Mouse (Mus musculus): ENCODE data around the gene Pgpep1.

The Pgpep1 gene

DNA sequence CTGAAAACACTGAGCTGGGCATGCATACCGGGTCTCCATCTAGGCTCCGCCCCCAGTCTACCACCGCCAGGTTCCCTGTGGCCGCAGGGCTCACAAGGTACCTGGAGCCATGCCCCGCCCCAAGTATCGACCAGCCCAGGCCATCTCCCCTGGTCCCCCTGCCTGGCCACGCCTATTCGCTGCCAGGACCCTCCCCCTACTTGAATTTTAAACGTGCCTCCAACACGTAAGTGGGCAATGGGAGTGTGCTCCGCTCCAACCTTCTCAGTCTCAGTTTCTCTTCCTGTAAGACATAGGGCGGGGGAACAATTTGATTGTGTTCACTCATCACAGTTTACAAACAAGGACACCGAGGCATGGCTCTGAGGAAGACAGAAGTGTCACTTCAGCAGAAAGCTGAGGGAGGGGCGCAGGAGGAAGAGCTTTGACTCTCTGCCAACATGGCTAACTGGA lies at the start of gene Pgpep1:
Gene Pgpep1, minus strand, starts transcription at position 116 of the 453 bp plus-strand sequence.
- DNase-seq: peak; percentile 66 to 84

DNA sequence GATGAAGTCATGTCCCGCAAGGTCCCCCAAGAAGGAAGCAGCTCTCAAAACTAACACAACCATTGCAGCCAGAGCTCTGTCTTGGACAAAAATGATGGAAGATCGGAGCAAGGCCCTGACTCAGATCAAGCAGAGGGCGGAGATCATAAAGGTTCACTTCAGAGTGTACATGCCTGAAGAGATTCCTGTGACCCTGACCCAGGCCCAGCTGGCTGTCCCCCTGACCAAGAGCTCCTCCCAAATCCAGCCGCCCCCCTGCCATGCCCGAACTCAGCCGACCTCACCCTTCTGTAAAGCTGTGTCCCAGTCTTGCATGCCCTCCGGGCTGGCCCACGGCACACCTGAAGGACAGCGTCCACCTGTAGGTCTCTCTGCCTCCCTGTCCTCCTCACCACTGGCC lies 49.6 kb upstream of the Pgpep1 start:
- DNase-seq: no peak

DNA sequence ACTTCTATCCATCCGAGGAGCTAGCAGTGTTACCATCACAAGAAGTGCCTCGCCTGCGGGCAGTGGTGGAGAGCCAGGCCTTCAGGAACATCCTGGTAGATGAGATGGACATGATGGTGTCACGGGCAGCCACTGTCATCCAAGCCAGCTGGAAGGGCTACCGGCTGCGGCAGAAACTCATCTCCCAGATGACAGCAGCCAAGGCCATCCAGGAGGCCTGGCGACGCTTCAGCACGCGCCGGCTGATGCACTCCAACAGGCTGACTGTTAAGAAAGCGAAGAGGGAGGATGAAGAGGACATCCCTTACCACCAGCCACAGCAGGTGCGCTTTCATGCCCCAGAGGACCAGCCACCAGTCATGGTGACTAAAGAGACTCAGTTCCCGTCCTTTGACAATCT lies 48.1 kb upstream of the Pgpep1 start:
- no peak for DNase-seq

DNA sequence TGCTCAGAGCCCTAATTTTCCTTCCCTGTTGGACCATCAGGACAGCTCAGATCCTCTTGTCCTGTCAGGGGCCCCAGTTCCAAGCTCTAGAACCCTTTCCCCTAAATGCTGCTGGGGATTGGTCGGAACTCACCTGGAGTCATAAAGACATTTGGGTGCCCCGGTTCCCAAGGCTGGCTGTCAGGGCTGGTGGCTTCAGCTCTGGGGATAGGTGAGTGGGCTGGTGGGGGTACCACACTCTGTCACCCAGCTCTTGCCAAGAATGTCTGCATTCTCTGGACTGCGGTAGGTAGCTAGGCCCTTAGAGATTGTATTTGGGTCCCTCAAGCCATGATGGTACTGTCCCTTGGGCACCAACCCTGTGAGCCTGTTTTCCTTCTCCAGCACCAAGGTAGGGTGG lies 43.1 kb upstream of the Pgpep1 start, which contains the start of gene Iqcn:
Gene Iqcn, plus strand, starts transcription at position 171 of the 400 bp plus-strand sequence.
- no peak for DNase-seq

DNA sequence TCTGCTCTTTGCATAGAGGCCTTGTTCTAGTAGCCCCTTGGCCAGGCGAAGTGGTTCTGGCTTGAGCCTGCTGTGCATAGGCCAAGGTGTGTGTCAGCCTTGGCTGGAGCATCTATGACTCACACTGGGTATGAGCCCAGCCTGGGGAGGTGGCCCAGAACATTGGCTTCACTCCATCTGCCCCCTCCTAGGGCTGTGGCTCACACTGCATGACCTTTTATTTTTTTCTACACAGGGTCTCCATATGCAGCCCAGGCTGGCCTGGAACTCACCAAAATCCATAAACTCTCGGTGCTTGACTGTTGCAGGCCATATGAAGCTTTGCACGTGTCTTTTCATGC lies 42.6 kb upstream of the Pgpep1 start:
- DNase-seq: no peak

DNA sequence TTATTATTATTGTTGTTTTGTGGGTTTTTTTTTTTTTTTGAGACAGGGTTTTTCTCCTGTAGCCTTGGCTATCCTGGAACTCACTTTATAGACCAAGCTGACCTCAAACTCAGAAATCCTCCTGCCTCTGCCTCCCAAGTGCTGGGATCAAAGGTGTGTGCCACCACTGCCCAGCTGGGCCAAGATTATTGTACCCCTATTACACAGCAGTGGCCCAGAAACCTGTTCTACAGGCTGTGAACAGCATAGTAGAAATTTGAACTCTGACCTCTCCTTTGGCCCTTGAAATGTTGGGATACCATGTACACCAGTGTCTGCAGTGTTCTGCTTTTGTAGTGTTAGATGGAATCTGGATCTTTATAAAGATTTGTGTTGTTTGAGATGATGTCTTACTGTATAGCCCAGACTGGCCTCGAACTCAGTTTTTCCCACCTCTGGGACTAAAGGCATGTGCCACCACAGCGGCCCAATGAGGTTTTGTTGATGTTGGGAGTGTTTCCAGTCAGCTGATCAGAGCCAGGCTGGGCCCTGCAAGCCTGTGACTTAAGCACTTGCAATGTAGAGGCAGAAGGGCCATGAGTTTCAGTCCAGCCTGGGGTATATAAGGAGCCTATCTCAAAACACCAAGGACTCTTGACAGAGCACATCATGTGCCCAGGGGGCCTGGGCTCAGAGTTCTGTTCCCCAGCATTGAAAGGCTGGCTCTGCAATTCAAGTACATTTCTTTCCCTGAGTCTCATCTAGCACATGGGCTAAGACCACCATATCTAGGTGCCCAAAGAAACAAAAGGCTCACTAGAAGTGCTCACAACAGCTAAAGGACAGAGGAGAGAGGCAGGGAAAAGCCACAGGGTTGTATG lies 42.0 kb upstream of the Pgpep1 start:
- no peak for DNase-seq

DNA sequence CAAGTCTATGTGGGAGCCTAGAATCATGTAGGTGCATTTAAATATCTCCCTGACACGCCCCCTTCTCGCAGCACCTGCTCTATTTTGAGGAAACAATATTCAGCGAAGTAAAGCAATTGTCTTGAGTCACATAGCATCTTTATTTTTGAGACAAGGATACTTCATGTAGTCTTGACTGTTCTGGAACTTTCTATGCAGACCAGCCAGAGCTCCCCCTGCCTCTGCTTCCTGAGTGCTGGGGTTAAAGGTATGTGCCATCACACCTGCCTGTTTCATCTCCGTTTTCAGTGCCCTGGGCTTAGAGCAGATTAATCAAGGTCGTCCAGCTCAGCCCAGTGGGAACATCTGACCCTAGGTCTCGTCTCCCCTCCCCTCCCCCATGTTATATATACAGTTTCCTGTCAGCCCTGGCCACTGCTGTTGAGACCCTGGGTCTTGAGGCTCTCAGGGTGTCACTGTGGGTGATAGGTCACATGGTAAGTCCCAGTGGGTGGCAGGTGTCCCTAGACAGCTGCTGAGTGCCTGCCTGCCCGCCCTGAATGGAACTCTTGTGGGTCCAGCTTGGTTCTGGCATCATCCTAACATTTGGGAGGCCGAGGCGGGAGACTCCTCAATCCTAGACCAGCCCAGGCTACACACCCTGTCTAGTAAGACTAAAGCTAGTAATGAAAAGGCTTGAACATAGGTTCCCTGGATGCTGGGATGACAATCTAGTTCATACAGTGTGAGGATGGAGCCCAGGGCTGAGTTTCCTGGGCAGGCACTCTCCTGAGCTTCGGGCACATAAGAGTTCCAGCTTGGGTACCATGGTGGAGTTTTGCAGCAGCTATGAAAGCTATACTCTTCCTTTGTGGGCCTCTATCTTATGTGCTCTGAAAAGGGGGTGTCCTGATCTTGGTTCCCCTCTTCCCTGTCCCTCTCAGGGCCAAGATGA lies 41.1 kb upstream of the Pgpep1 start:
- DNase-seq: no peak

DNA sequence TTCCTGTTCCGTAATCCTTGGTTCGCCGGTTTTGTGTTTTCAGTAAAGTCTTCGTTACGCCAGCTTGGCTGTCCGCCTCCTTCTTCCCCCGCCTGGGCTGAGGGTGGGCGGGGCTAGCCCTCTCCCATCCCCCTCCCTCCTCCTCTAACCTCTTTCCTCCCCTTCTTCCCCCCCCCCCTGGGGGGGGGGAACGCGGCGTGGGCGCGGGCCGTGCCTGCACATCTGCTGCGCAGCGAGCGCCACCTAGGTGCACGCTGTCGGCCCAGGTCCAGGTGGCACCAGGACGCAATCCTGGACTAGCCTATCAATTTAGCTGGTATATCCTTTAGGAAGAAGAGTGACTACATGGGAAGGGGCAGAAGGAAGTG lies 40.4 kb upstream of the Pgpep1 start:
- peak; percentile 95 to 97 for DNase-seq

DNA sequence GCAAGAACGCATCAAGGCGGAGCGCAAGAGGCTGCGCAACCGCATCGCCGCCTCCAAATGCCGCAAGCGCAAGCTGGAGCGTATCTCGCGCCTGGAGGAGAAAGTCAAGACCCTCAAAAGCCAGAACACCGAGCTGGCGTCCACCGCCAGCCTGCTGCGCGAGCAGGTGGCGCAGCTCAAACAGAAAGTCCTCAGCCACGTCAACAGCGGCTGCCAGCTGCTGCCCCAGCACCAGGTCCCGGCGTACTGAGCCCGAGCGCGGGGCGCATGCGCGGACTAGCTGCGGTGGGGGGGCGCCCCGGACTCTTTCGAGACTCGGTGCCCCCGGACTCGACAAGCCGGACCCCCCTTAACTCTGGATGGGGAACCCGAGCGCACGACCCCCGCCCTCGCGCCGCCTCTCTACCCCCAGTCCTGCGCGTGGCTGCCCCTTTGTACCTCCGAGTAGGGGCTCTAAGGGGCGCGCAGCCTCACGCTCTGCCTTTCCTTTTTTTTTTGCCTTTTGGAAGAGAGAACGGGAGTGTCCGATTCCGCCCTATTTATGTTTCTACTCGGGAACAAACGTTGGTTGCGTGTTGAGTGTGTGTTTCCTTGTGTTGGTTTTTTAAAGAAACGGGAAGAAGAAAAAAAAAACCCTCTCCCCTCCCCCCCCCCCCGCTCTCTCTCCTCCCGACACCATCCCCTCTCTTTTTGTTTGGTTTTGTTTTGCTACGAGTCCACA lies 39.8 kb upstream of the Pgpep1 start:
- peak; percentile 80 to 89 for DNase-seq

DNA sequence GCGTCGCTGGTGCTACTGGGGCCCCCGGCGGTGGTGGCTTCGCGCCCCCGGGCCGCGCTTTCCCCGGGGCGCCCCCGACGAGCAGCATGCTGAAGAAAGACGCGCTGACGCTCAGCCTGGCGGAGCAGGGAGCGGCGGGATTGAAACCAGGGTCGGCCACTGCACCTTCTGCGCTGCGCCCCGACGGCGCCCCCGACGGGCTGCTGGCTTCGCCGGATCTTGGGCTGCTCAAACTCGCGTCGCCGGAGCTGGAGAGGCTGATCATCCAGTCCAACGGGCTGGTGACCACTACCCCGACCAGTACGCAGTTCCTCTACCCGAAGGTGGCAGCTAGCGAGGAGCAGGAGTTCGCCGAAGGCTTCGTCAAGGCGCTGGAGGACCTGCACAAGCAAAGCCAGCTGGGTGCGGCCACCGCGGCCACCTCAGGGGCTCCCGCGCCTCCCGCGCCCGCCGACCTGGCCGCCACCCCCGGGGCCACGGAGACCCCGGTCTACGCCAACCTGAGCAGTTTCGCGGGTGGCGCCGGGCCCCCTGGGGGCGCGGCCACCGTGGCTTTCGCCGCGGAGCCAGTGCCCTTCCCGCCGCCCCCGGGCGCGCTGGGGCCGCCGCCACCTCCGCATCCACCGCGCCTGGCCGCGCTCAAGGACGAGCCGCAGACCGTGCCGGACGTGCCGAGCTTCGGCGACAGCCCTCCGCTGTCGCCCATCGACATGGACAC lies 39.1 kb upstream of the Pgpep1 start:
- DNase-seq: peak in 1 of 2 experiments; percentile 56

DNA sequence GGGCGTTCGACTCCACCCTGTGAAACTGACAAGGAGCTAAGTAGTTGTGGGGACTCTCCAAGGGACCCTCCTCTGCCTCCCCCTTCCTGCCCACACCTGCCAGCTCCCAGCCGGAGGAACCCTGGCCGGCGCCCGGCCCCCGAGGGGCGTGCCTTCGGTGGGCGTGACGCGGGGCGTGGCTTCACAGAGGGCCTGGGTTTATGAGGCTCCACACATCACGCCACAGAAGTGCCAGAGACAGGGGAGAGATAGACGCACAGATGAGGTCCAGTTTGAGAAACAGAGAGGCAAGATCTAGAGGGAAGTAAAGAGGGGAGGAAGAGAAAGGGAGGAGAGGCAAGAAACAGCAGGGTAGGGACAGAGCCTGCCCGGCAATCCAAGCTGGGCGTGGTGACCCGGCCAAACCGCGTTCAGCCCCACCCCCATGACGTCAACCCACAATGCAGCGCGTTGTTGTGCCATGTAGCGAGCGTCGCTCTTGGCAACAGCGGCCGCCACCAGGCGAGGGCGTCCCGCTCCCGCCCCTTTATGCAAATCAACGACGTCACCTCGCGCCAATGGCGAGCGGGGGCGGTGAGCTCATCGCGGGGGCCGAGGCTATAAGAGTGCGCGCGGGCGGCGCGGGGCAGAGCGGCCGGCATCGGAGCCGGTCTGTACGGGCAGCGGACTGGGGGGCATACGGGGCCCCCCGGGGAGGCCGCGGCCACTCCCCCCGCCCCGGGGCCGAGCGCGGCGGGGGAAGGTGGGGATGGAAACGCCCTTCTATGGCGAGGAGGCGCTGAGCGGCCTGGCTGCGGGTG lies 38.3 kb upstream of the Pgpep1 start, which contains the start of gene Jund:
Gene Jund, plus strand, starts transcription at position 640 of the 800 bp plus-strand sequence.
- DNase-seq: peak; percentile 99 to 100

DNA sequence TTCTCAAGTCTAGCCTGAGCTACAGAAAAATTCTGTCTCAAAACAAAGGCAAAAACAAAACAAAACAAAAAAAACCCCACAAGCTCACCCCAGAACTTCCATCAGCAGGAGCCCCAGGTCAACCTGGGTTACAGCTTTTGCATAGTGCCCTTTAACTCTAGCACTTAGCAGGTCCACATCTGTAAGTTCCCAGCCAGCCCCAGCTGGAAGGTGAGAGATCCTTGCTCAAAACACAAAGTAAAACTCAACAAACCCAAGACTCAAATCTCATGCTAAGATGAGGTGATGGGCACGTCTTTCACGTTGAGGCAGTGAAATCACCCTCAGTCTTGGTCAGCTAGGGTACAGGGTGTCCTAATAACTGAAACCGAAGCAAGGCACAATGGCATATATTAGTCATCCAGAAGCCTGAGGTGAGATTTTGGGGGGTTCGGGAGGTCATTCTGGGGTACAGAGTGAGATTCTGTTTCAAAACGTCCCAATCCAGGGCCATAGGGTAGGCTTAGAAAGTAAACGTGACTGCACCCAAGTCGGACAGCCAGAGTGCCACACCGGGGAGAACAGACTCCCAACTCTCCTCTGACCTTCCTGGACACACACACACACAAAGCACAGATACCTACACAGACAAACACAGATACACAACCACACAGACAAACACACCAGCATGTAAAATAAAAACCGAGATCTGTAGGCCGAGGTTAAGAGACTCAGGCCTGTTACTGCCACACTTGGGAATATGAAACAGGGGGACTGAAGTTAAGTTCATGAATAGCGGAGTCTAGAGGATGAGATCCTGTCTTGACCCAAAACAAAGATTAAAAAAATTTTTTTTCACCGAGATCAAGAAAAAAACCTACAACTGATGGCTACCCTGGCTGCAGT lies 37.4 kb upstream of the Pgpep1 start:
- no peak for DNase-seq

DNA sequence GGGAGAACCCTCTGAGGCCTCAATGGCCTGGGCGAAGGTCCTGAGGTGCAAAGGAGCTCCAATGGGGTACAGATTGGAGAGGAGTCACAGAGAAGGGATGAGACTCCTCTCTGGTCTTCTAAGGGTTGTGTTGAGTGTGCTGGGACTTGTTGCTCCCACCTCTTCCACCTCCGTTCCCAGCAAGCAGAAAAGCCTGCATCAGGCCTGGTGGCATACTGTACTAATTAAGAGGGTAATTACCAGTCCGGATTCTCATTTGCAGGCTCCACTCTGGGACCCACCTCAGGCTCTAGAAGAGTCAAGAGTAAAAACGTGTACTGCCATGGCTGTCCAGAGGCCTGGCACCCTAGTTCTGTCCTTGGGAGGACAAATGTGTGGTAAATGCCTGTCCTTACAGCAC lies 36.8 kb upstream of the Pgpep1 start:
- DNase-seq: no peak

DNA sequence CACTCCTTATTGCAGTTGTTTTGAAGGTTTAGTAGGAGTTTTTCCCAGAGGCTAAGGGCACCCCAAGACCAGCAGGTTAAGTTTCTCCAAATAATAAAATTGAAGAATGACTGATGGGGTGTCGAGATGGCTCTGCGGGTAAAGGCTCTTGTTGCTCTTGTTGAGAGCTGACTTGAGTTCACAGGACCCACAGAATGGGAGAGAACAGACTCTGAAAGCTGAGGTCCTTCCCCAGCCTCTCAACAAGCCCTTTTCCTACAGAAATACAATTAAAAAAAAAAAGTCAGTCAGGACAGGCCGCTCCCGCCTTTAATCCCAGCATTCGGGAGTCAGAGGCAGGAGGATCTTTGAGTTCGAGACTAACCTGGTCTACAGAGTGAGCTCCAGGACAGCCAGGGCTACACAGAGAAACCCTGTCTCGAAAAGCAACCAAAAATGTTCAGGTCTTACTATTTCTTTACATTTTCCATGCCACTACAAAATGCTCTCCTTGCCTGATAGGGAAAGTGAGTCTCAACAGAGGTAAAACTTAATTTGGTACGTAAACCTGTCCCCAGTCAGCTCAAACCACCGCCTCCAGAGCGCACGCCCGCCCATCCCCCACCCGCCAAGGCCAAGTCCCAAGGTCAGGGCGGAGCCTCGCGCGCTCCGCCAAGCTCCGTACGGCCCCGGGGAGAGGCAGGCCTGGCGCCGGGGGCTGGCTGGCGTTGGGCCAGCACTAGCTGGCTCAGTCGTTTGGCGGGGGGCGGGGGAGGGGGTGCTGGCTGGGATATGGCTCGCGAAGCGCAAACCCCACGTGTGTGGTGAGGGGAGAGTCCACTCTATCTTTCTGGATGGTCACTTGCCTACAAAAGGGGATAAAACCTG lies 36.1 kb upstream of the Pgpep1 start:
- peak; percentile 88 to 92 for DNase-seq

DNA sequence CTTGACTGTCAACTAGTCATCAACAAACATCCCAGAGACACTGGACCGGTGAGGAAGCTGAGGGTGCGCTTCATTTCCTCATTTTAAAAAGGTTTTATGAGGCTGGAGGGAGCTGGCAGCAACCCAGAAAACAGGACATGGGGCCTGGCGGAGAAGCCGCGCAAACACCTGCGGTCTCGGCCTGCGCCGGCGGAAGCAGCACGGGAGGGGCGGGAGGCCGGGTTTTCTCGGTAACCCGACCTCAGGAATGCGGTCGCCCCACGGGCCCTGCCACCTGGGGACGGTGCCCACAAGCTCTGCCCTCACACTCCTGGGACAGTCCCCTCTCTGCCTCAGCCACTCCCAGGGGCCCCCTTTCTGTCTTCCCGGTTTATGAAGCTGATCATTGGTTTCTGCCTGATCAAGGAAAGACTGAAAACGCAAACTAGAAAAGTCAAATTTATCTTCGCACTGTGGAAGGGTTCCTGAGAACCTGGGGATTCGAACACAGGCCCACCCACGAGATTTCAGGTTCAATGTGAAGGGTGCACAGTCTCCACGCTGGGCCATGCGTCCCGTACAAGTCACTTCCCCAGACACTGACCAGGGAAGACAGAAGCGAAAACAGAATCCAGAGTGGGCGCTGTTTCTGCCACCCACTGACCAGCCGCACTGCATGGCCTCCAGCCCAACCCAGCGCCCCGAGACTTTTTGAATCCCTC lies 35.3 kb upstream of the Pgpep1 start:
- peak; percentile 62 to 86 for DNase-seq

DNA sequence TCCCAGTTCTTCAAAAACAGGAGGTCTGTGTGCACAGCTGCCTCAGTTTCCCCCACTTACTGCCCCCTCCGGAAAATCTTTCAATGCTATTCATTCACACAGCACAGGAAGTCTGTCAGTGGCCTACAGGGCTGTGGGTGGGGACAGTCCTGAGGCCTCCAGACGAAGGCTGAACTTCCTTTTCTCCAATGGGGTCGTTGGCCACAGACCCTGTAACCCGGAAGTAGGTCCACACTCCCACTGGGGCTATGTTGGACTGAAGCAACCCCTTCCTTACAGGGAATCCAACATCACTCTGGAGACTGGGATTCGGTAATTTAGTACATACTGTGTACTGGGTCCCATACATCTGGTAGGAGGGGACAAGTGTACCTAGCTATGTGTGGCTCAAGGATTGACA lies 33.4 kb upstream of the Pgpep1 start:
- DNase-seq: no peak

DNA sequence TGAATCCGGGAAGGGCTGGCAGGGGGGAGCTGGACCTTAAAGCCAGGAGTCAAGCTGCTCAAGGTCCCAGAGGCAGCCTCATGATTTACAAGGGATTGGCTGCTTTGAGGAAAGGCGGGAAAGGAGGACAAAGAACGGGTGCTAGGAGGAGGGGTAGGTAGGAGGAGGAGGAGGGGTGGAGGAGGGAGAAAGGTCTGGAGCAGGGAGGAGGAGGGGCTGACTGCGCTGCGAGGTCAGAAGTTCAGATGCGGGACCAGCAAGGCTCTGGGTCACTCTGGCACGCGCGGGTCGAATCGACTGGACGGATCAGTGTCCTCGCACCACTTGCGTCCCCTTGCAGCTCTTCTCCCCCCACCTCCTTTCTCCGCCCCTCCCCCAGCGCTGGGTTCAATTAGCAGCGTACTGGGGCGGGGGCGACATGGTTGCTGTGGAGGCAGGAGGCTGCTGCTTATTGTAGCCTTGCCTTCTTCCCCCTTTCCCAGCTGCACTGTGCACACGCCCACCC lies 31.6 kb upstream of the Pgpep1 start:
- DNase-seq: peak; percentile 71 to 89

DNA sequence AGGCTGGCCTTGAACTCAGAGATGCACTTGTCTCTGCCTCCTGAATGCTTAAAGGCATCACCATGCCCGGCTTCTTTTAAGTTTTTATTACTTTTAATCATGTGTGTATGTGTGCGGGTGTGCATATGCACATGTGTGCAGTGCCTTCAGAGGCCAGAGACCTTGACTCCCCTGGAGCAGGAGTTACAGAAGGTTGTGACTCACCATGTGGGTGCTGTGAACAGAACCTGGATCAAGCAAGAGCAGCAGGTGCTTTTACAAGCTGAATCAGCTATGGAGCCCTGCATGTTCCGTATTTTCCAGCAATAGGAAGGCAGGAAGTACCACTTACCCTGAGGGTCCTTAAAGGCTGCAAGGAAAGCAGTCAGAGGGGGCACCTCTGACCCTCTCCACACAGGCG lies 31.0 kb upstream of the Pgpep1 start:
- no peak for DNase-seq
